Mouse (Mus musculus) 416B (cell line): ENCODE measurements around the gene Aplf.
"Not testable (repeated sequence)": the region's sequence is repeated elsewhere in the genome, so short reads cannot be mapped to it uniquely, and the experiment has no call there.

Source experiments
- DNase-seq: peaks from one replicate; pipeline ENCODE4 v3.0.0; 2011; ENCODE audit warnings: low read depth

Aplf gene

DNA sequence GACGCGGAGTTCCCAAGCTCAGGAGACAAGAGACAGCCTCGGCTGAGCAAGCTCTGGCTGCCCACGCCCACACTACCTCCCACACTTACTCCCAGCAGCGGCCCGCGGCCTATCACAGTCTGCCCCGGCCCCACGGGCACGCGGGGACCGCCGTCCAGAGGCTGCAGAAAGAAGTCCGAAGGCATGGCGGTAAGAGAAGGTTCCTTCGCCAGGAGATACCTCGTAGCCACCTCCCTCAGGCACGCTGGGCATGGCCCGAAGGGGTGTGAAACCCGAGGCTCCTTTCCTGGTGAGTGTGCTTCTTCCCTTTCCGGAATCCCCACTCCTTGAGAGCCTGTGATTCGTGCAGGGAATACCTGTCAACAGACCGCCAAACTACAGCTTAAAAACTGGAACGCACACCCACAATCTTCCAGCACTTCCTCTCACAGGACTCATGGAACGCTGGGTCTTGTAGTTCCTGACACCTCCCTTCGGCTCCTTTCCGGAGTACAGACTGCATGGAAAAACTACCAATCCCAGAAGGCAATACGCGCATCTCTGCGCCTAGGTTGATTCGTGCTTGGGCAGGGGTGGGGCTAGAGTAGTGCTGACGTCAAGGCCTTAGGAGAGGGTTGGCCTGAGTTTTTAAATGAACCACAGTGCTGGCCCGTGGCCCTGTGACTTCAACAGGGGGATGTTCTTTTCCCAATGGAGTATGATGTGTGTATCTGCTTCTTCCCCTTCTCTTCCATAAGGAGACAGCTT lies at the start of gene Aplf:
Gene Aplf, minus strand, starts transcription at position 423 of the 747 bp plus-strand sequence.
- DNase-seq: peak; percentile 99

DNA sequence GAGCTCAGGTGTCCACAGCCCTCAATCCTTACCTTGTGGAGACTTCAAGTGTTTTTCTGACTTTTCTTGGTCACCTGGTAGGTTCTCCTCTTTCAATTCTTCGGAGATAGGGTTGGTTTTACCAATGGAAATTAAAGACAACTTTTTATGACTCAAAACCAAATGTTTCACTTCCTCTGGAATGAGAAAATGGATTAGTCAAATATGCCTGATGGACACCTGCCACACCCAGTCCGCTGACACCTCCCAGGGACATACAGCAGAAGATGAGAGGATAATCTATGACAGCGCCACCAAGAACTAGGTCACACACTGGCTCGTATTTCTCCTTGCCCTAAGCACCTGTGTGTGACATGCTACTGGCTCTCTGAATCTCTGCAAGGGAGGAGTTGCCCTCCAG lies 42.1 kb upstream of the Aplf start:
- no peak for DNase-seq

DNA sequence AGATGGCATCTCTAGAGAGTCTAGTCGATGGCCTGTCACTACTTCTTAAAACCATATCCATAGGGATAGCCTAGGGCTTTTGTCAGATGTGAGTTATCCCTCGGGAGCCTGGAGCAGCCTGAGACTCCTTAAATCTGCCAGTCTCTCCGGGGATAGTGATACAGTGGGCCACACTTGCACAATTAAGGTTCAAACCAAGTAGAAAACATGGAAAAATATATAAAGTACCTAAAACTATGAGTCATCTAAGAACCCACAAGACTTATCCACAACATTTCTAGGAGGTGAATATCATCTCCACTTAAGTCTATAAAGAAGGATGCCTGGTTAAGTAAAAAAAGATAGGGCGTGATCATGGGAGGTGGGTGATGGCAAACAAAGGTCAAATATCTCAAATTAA lies 40.3 kb upstream of the Aplf start:
- DNase-seq: no peak

DNA sequence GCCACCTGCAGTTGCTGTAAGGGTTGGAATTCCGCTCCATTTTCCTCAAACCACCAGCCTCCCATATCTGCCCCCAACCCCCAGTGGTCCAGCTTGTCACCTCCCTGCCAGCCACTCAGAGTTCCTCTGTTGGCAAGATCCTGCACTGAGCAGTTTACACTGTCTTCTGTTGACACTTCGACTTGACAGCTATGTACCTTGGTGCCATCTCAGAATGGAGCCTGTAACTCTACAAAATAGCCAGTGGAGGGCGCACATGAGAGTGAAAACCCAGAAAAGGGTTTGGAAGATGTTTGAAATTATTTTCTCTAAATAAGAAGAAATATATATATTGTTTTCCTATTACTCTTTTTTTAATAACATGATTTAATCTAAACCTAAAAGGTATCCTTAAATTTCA lies 34.3 kb upstream of the Aplf start:
- DNase-seq: peak; percentile 71

DNA sequence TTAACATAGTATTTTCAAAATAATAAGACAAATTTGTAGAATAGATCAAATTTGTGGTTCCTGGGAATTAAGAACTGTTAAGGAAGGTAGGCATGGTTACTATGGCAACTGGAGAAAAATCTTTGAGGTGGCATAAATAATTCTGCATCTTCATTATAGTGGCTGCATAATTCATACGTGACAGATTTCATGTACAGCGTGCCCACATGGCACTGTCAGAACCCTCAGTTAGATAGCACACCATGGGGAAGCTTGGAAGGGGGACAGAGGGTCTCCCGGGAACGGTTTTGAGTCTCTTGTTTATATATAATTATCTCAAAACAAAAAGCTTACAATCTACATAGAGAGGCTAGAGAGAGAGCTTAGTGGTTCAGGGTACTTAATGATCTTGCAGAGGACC lies 24.6 kb upstream of the Aplf start:
- DNase-seq: no peak

DNA sequence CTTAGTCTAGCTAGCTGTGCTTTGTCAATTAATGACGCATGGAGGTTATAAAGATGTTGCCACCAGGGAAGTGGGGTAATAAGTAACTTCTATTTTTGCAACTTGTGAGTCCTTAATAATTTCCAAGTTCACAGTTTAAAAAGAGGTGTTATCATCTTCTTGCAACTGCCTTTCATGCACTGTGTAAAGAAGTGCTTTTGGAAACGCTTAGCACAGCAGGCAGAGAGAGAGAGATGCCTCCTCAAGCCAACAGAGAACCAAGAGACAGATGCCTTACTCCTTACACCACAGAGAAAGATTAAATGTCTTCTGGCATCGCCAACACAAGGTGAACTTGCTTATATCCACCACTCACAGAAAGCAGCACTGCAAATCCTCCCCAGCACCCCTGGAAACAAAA lies 24.0 kb upstream of the Aplf start:
- DNase-seq: no peak

DNA sequence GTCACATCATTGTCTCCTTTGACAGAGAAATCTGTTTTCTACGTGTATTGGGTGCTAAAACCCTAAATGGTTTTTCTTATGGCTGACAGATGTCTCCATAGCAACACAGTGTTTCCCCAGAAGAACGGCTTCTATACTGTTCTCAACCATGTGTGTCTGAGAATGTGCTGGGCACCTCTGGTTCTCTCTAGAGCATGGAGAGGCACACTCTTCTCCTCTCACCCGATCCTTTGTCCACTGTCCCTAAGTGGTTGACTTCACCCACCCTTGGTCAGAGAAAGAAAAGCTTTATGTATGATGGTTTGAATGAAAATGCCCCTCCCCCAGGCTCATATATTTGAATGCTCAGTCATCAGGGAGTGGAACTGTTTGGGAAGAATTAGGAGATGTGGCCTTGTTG lies 8.4 kb upstream of the Aplf start:
- no peak for DNase-seq

DNA sequence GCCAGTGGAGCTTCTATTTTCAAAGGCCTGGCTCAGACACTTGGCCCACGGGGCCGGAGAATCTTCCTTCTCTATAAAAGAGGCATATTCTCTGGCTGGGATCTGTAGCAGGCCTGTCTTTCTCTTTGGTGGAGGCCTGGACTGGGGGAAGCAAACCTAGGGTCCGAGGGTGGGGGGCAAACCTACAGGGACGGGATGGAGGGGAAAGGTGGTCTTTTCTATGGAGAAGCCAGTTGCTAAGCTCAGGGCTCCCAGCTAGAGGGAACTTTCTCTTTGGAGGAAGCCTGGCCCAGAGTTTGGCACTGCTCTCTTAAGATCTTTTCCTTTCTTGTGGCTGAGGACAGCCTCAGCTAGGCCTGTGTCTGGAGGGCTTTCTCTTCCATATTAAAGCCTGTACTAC lies 668 bp upstream of the Aplf start:
- DNase-seq: no peak

DNA sequence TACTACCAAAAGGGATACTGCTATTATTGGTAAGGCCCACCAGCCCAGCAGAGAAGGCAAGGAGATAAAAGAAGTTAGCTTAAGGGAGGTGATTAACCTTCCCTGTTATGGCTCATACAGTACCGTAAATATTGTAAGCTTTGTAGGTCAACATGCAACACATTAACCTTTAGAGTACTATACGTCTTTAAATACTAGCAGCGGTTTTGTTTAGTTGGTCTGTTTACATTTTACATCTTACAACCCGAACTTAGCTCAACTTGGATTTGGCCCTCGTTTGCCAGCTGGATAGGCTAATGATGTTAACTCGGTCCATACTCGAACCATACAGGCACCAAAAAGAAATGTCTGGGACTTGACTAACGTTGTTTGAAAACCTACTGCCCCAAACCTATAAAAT lies 640 bp downstream of the Aplf start:
- no peak for DNase-seq

DNA sequence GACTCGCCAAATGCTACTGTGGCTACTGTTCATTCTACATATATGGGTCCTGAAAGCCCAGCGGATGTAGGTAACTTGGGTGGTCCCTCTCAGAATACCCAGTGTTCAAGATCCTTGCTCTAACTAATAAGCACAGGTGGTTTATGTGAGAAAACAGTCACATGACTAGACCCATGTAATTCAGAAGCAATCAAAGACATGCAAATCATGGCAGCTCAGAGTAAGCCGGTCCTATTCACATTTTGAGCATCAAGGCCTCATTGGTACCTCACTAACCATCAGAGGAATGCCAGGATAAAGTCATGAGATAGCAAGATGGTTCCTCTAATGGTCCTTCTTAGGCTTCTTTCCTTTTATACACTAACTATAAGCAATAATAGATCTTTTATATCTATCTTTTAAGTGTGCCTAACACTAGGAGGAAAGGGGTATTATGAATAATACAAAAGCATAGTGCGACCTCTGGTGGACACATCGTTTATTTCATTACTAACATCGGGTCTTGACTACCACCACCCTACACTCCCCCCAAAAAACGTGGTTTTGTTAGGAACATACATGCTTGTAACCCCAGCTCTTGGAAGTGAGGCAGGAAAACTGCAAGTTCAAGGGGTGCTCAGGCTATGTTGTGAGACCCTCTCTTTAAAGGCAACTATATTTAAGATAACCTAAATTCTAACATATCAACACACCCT lies 2.0 kb downstream of the Aplf start:
- DNase-seq: peak; percentile 79

DNA sequence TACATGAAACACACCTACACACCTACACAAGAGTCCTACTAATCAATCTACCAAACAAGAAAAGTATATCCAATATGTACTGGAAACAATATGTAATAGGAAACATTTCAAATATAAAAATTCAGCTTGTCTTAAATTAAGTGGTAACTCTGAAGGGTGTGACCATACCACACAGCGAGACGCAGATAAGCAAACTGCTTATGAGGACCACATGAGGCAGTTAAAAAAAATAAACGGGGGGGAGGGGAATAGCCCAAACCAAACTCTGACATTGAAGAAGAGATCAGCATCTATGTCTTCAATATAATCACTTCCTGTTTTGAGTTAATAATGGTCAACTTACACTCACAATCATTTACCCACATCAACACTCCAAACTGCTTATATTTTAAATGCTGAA lies 3.3 kb downstream of the Aplf start:
- DNase-seq: no peak

DNA sequence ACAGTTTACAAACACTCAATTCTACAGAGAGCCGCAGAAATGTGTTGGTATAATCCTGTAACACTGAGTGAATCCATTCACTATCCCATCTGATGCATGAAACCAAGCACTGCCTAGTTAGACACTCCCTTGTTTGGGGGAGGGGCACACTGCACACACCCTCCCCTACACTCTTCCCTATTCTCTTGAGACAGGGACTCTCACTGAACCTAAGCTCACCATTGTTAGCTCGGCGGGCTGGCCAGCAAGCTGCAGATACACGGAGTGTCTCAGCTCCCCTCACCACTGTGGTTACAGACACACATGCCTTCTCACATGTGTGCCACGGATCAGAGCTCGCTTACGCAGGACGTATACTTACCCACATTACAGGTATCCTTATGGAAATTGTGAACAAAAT lies 4.2 kb downstream of the Aplf start:
- DNase-seq: no peak

DNA sequence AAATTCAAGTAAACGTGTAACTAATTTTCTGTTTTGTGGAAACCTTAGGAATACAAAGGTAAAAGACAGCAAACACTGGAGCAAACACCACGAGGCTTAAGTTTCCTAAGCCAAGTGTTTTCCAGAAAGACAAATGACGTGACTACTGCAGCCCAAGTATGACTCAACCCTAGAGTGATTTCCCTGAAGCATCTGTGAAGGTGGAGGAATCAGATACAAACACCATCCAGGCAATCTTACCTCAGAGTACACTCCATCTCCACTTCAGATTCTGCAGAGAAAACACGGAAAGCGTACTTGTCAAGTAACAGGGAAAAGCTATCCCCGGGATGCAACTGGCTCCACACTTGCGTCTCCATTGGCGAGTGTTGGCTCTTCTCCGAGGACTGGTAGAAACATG lies 8.5 kb downstream of the Aplf start:
- no peak for DNase-seq

DNA sequence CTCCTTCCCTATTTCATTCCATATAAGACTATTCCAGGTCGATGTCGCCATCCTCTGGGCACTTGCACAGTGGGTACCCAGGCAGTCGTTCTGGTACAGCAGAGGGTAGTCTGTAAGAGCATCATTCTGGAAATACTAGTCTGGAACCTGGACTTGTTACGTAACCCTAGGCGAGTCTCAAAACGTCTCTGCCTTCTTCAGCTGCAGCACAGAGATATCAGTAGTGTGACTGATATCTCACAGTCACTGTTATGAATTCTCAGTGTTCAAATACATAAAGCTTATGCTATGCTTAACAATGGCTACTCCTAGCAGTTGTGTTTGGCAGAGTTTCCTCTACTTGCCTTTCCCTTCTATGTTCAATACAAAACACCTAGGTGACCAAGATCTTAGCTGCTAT lies 9.8 kb downstream of the Aplf start:
- DNase-seq: no peak

DNA sequence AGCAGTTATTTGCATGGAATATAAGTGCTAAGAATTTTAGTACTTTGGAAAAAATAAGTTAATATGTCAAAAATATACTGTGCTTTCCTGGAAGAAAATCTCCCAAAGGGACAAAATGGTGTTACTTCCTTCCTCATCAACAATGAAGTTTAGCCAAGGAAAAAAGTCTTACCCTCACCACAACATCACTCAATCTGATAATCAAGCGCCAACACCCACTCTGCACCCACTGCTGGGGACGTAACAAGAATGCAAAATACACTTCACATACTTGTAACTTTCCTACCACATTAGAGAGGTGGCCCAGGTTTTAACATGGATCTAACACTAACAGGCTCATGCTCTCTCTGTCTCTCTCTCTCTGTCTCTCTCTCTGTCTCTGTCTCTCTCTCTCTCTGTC lies 10.3 kb downstream of the Aplf start:
- DNase-seq: no peak

DNA sequence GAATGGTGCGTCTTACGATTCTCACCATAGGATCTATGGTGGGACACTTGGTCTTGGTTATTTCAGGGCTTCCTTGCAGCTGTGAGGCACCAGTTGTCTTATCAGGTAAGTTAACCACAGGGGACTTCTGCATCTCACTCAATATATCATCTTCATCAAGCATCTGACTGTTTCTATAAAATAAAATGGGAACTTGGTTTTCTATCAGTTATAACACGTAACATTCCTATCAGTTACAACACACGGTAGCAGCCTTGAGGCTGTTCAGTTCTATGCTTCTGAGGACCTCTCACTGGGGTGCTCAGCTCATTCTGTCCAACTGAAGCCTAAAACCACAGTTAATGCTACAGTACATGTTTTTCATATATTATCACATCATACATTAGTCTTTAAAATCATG lies 13.2 kb downstream of the Aplf start:
- no peak for DNase-seq

DNA sequence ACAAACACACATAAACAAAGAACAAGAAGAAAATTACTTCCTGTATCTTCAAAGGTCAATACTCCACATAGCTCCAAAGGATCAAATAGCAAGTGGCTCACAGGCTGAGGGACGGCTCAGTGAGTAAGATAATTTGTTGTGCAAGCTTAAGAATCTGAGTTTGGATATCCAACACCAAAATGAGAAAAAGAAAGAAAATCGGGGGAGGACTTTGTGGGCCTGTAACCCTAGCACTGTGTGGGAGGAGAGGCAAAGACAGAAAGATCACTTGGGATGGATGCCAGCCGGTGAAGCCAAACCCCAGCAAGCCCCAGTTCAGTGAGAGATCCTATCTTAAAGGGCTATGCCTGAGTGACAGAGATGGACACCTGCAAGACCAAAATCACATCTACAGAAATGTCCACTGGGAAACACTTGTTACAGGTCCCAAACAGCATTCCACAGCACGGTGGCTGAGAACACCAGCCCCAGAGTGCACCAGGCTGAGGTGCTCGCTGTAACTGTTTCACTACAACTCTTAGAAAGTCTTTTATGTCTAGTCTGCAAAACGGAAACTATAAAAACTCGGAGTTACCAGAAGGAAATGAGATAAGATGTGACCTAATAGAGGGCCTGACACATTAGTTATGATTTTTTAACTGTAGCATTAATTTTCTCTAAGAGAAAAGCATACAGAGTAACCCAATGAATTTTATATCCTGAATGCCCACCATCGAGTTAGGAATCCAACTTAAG lies 17.9 kb downstream of the Aplf start:
- DNase-seq: peak; percentile 67

DNA sequence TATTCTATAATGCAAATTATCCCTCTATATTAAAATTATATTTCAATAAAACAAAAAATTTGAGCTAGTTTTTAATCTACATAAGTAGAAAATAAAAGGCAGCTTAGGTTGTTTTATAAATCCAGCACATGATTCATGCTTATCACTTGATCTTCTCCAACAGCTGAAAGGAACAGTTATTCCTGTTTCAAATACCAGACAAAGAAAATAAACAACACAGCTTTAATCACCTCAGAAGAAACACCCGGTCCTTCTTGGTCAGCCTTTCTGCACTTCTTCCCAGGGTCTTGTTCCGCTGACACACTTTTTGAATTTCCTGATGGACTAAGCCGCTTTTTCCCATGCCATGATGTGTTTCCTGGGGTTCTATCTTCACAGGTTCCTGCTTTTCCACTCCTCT lies 18.5 kb downstream of the Aplf start:
- DNase-seq: no peak

DNA sequence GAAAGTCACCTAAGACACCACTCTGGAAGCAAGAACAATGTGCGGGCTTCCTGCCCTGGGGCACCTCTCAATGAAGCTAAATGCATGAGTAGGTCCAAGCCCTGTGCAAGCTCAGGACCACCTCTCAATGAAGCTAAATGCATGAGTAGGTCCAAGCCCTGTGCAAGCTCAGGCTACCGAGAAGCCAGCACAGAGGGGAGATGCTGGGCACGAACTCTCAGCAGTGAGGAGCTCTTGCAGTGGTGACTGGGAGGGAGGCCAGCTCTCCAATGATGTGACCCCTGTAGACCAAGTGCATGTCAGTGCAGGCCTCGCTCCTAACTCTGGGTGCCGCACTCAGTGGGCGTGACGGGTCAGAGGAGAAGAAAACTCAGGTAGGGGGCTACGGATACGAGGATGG lies 19.3 kb downstream of the Aplf start:
- no peak for DNase-seq

DNA sequence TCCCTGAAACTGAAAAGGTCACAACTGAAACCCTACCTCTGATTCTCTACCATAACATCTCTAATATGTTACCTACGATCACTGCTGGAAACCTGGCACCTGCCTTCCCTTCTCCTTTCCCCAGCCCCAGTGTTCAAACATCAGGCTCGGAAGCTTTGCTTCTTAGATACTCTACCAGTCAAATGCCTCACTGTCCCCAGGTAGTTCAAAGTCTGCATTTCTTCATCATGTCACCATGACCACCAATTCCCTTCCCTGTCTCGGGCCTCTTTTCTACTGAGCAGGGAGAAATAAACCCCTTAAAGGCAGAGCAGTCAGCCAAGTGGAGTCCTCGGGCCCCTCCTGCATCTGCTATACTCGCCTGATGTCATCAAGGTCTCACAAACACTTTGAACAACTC lies 20.2 kb downstream of the Aplf start:
- DNase-seq: no peak

DNA sequence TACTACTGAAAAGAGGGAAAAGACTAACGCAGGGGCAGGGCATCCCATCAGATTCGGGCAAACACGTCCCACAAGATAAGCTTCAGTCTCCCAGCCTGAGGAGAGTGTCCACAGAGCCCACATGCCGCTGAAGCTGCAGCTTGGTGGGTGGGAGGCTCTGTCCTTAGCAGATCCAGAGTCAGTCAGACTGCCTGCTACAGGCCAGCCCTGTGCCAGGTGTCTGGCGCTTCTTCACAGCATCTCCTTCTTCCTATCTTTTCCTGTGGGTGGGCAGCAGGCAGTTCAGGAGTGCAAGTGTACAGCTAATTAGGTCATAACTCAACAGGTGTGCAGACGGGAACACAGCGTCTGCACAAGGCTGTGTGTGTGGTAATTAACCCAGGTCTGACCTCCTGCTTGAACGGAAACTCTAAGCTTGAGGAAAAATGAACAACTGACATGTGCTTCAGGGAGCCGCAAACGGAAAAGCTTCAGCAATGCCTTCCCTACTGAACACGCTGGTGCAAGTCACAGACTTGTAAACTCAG lies 33.8 kb downstream of the Aplf start:
- DNase-seq: no peak

DNA sequence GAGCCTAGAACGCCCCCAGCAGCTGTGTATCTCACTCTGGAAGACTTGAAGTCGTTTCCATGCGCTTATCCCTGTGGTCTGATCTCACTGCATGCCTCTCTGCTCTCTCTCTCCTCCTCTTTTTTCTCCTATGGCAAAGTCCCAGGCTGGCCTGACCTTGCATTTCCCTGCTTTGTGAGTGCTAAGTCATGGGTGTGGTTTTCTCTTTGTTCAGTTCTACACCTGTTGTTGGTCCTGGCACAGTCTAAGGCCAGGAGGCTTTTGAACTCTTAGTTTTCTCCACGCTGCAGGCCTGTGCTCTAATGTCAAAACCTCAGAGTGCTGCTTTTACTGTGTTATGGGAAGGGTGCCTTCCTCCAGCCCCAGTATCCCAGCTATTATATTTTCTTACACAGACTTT lies 39.8 kb downstream of the Aplf start:
- DNase-seq: no peak

DNA sequence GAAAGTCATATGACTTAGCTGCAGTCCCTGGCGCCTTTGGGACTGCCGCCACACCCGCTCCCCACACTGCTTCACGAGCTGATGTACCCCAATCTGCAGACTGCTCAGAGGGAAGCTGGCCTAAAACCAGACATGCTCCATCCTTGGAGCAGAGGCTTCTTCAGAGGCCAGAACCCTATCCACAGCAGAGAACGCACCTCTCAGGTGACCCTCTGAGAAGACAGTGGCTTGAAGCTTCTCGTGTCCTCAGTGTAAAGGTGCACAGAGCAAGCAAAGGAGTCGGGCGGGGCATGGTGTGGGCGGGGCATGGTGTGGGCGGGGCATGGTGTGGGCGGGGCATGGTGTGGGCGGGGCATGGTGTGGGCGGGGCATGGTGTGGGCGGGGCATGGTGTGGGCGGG lies 43.1 kb downstream of the Aplf start:
- not testable (repeated sequence) for DNase-seq
